Mouse (Mus musculus) hindbrain, postnatal 0 days (tissue): Measurements from ENCODE around the gene Psmd7. TPM values are rescaled to one million over a fixed set of nuclear protein-coding genes. Genes with fewer than 3 reads are reported as not detected.

Experiments used
- ATAC-seq: fragments of 200-750 bp; cut with Nextera tagmentation; 2 replicates; pipeline ENCODE4 v1.8.0; 2017; ENCODE audit warnings: mild to moderate bottlenecking, moderate TSS enrichment, moderate library complexity
- DNase-seq: peaks from one replicate; pipeline ENCODE4 v3.0.0-alpha.2; 2015; ENCODE audit warnings: low spot score
- H3K27ac ChIP-seq: fragments of 300-500 bp; sonication (generic); 2 replicates; pipeline ENCODE4 v1.5.1; 2014; ENCODE audit warnings: mild to moderate bottlenecking
- H3K27me3 ChIP-seq: fragments of 300-500 bp; sonication (generic); 2 replicates; pipeline ENCODE4 v1.6.1; 2014; ENCODE audit warnings: low read length, mixed read lengths; ENCODE audit not compliant: insufficient read depth
- H3K36me3 ChIP-seq: fragments of 300-500 bp; sonication (generic); 2 replicates; pipeline ENCODE4 v1.6.1; 2014; ENCODE audit warnings: low read length, mixed read lengths; ENCODE audit not compliant: insufficient read depth
- H3K4me1 ChIP-seq: fragments of 300-500 bp; sonication (generic); 2 replicates; pipeline ENCODE4 v1.6.1; 2014; ENCODE audit warnings: antibody characterized with exemption, low read length, mixed read lengths; ENCODE audit not compliant: insufficient read depth
- H3K4me2 ChIP-seq: fragments of 300-500 bp; sonication (generic); 2 replicates; pipeline ENCODE4 v1.6.1; 2014; ENCODE audit warnings: low read depth, mild to moderate bottlenecking, low read length, moderate library complexity, mixed read lengths
- H3K4me3 ChIP-seq: fragments of 300-500 bp; sonication (generic); 2 replicates; pipeline ENCODE4 v1.5.1; 2014; ENCODE audit warnings: low read length
- H3K9ac ChIP-seq: fragments of 300-500 bp; sonication (generic); replicated peaks from 2 replicates; pipeline ENCODE4 v1.6.1; 2014; ENCODE audit warnings: mild to moderate bottlenecking, low read length, moderate library complexity, mixed read lengths
- H3K9me3 ChIP-seq: fragments of 300-500 bp; sonication (generic); 2 replicates; pipeline ENCODE4 v1.6.1; 2016; ENCODE audit warnings: low read length, mixed read lengths
- CTCF ChIP-seq: IDR thresholded peaks from 2 replicates; pipeline ENCODE4 v1.5.1; 2016; ENCODE audit warnings: antibody characterized with exemption, control low read depth, low read depth
- WGBS: fragments of 180-500 bp; shearing (Covaris S2); extraction: QIAGEN DNeasy Blood & Tissue Kit; methylation state at CpG from one replicate; pipeline ENCODE4 v1.1.7; 2014; 5-methylcytosine and 5-hydroxymethylcytosine counted together
- polyA plus RNA-seq: library from polyadenylated mRNA; unstranded; fragments of >200 nt; fragmentation: Nextera tagmentation; extraction: Ambion mirVana; gene quantifications from 2 replicates; pipeline ENCODE4 v1.2.1, GENCODE M21; 2015
- total RNA-seq: library from RNA; depleted of rRNA; stranded (reverse); fragments of >200 nt; gene quantifications from 2 replicates; pipeline ENCODE4 v1.2.3, GENCODE M21; 2014

The Psmd7 gene
- total and polyA plus RNA-seq, 2 experiments from 2014 or later: 34.4 to 257 TPM

DNA sequence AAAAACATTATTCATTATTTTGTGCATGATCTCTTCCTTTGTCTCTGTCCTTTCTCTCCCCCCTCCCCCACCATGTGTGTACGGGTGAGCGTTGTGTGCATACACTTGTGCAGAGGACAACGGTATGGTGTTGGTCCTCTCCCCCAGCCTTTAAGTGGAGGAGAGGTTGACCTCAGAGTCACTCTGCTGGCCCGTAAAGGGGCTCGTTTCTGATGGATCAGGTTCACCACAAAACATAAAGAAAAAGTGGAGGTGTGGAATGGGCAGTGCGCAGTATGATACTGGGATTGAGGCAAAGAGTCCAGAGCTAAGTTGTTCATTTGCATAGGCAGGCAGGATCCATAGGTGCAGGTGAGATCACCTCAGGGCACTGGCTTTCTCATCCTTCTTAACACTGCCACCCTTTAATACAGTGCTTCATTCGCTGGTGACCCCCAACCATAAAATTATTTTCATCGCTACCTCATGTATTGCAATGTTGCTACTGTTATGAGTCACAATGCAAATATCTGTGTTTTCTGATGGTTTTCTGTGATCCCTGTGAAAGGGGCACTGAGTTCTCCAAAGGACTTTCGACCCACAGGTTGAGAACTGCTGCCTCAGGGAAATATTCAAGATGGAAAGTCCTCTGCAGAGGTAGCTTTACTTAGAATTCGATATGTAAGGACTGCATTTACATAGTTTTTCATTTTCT is 33.8 kb upstream of the Psmd7 start:
- ATAC-seq (no peak), DNase-seq (no peak)
- Histone ChIP-seq H3K9ac (no peak overlapping the region), H3K4me1 (no peaks in the 10 kb centered on the region), H3K9me3 (no peaks in the 10 kb centered on the region), H3K36me3 (no peaks in the 10 kb centered on the region), H3K27me3 (no peaks in the 10 kb centered on the region), H3K4me3 (no peak overlapping the region), H3K4me2 (no peak overlapping the region), H3K27ac (no peak overlapping the region)
- TF ChIP-seq CTCF: no peak
- WGBS: 92% methylated on average over 10 of the region's 10 CpGs

DNA sequence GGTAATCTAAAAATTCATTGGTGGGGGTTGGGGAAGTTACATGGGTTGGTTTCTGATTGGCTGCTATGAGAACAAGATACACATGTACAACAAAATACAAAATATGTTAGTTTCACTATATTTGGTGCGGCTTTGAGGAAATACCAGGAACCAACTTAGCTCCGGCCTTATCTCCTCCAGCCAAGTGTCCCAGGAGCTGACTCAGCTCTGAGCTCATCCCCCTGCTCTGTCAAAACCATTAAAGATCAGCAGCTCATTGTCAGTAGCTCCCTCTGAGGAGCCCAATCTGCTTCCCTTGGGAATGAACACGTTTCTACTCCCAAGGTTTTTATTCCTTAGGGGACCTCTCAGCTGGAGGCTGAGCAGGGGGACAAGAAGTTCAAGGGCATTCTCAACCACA is 32.9 kb upstream of the Psmd7 start:
- no peak overlapping the region for H3K9ac ChIP-seq
- ATAC-seq (no peak), DNase-seq (no peak)
- 66% methylated on average over 3 of the region's 3 CpGs for WGBS
- H3K27ac ChIP-seq: no peak overlapping the region
- no peak for TF ChIP-seq CTCF
- H3K4me2 ChIP-seq: no peak overlapping the region
- H3K27me3 ChIP-seq: no peaks in the 10 kb centered on the region
- H3K4me3 ChIP-seq: no peak overlapping the region
- H3K9me3 ChIP-seq: no peaks in the 10 kb centered on the region
- no peaks in the 10 kb centered on the region for H3K4me1 ChIP-seq
- H3K36me3 ChIP-seq: no peaks in the 10 kb centered on the region

DNA sequence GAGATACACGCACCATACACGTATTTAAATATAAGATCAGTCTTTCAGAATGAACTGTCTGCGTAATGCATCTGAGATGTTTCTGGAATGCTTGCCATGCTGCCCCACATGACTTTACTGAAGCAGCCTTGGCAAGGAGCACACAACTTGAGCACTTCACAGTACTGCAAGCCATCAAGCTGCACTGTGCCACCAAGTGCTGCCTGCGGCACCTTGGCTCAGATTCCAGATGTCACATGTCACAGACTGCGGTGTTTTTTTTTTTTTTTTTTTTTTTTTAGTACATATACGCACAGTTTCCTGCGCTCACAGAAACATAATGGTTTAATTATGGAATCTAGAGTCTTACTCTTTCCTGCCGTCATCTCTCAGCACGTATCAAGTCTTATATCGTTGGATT is 30.2 kb upstream of the Psmd7 start:
- no peak for DNase-seq

DNA sequence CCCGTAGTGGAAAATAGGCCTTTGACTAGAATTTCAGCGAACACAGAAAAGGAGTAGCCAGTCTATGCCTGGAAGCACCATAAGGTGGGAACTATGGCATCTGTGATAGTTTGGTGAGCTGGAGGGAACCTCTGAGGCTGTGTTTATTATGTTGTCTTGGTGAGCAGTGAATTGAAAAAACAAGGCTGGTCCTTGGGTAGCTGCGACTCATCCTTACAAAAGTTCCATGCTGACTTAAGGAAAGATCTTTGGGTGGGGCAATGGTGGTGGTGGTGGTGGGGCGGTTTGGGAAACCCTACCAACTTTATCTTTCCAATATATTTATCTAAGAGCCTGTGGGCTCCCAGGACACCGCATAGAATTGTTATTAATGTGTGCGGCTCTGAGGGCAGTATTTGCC is 25.1 kb upstream of the Psmd7 start:
- Histone ChIP-seq H3K27me3 (no peaks in the 10 kb centered on the region), H3K9ac (no peak overlapping the region), H3K36me3 (no peaks in the 10 kb centered on the region), H3K4me2 (no peak overlapping the region), H3K9me3 (no peaks in the 10 kb centered on the region), H3K4me1 (no peaks in the 10 kb centered on the region), H3K27ac (no peak overlapping the region), H3K4me3 (no peak overlapping the region)
- no peak for ATAC-seq
- TF ChIP-seq CTCF: no peak
- 88% methylated on average over 6 of the region's 6 CpGs for WGBS
- DNase-seq: no peak

More for the DNA sequence above, 30.2 kb upstream of the Psmd7 start:
- Histone ChIP-seq H3K4me1 (no peaks in the 10 kb centered on the region), H3K27me3 (no peaks in the 10 kb centered on the region), H3K27ac (no peak overlapping the region), H3K4me2 (no peak overlapping the region), H3K36me3 (no peaks in the 10 kb centered on the region), H3K9ac (no peak overlapping the region), H3K9me3 (no peaks in the 10 kb centered on the region), H3K4me3 (no peak overlapping the region)
- TF ChIP-seq CTCF: no peak
- no peak for ATAC-seq
- 87% methylated on average over 10 of the region's 10 CpGs for WGBS

DNA sequence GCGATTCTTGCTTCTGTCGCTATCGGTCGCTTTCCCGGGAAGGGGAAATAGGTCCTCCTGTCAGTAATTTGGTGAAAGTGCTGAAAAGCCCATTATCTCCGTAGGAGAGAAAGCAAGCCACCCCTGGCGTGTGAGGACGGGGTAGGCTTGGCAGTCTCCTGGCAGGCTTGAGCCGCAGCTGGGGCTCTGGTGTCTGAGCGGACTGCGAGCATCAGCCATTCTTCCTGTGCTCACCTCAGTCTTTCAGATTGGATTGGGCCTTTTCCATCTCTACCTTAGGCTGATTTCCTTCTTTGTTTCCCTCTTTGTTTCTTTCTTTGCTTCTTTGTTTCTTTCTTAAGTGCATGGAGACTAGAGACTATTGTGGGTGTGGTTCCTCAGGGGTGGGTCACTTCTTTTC is 22.6 kb upstream of the Psmd7 start:
- Histone ChIP-seq H3K9me3 (no peaks in the 10 kb centered on the region), H3K4me3 (no peak overlapping the region), H3K27me3 (no peaks in the 10 kb centered on the region), H3K27ac (no peak overlapping the region), H3K9ac (no peak overlapping the region), H3K4me2 (no peak overlapping the region), H3K36me3 (no peaks in the 10 kb centered on the region), H3K4me1 (no peaks in the 10 kb centered on the region)
- no peak for ATAC-seq
- WGBS: 45% methylated on average over 11 of the region's 11 CpGs
- TF ChIP-seq CTCF: no peak
- no peak for DNase-seq

DNA sequence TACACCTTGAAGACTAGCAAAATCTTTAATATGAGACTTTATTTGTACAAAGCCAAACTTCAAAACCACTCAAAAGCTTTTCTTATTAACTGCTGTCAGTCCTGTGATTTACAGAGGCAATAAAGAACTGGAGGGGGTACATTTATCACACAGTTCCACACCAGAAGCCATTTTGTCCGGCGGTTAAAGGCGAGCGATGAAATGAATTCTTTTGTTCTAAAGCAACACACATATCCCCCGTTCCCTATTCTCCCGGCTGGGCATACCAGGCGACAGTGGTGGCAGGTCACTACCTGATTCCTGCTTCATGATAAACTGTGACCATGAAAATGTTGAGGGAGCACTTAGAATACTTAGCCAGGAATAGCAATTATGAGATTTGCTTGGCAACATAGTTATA is 20.5 kb upstream of the Psmd7 start:
- peak; percentile 18 for DNase-seq
- Histone ChIP-seq H3K4me2 (no peak overlapping the region), H3K27ac (no peak overlapping the region), H3K27me3 (no peaks in the 10 kb centered on the region), H3K9me3 (no peaks in the 10 kb centered on the region), H3K4me1 (no peaks in the 10 kb centered on the region), H3K9ac (no peak overlapping the region), H3K4me3 (no peak overlapping the region), H3K36me3 (no peaks in the 10 kb centered on the region)
- 21% methylated on average over 7 of the region's 7 CpGs for WGBS
- TF ChIP-seq CTCF: no peak
- ATAC-seq: no peak

DNA sequence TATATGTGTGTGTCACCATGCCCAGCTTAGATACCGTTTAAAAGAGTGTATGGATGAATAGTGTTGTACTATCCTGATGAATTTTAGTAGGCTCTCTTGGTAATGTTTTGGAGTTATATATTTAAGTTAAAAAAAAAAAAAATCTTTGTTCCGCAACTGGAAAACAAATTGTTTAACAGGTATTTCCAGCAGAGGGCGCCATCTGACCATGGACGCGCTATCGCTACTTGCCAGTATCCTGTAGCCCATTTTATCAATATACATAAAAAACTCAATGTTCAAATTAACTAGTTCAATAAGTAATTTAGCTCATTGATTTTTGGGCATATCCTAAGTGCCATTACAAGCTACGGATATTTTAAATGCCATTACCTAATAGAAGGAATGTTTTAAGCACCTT is 14.8 kb upstream of the Psmd7 start:
- H3K4me2 ChIP-seq: no peak overlapping the region
- H3K4me3 ChIP-seq: no peak overlapping the region
- no peaks in the 10 kb centered on the region for H3K36me3 ChIP-seq
- no peak overlapping the region for H3K27ac ChIP-seq
- no peaks in the 10 kb centered on the region for H3K4me1 ChIP-seq
- DNase-seq (peak; percentile 92), ATAC-seq (no peak)
- H3K9me3 ChIP-seq: no peaks in the 10 kb centered on the region
- peak; percentile 81 for TF ChIP-seq CTCF
- WGBS: 4% methylated on average over 7 of the region's 7 CpGs
- no peaks in the 10 kb centered on the region for H3K27me3 ChIP-seq
- no peak overlapping the region for H3K9ac ChIP-seq
